9 mouse cellular contexts compared by ENCODE assay signal in genomic region chr16:94624871-94625270, GRCm38 (mm10). TPM values are rescaled to one million over a fixed set of nuclear protein-coding genes. Genes with fewer than 3 reads are reported as not detected.
DNase-seq lines count a peak whose midpoint lies in the region; ATAC-seq and TF ChIP-seq lines count a peak whose summit lies in the region.
"Had no signal": no experiment of that assay in that cellular context is flagged by ENCODE, and none has a peak within 500 bp of the region (broad histone marks: within the 10 kb centered on the region; RNA-seq: fewer than 3 reads in every experiment).

No protein-coding gene starts in this region.

- peaks cover 16% of the 10 kb centered on the region for H3K4me1 ChIP-seq in cerebellum, adult 2 months (ENCODE audit: control insufficient read depth, insufficient read depth, low read length)
- H3K4me1 ChIP-seq in limb, embryonic 13.5 days, result peaks cover 39% of the 10 kb centered on the region

- no peak overlapping the region for H3K4me2 ChIP-seq in limb, embryonic 13.5 days (replicated peaks)
- H3K4me2 ChIP-seq: embryonic facial prominence, embryonic 13.5 days had no signal

- no peak overlapping the region for H3K9ac ChIP-seq in limb, embryonic 13.5 days
- H3K9ac ChIP-seq: embryonic facial prominence, embryonic 13.5 days had no signal

- H3K27ac ChIP-seq in cerebellum, adult 2 months (ENCODE audit: insufficient read depth, low read length), result no peak overlapping the region
- H3K27ac ChIP-seq in limb, embryonic 13.5 days, result peak overlapping the region; percentile 22; the same call in 1 of the 2 replicates
- H3K27ac ChIP-seq: embryonic facial prominence, embryonic 13.5 days had no signal

- peaks cover 9% of the 10 kb centered on the region; the same call in 1 of the 2 replicates for H3K36me3 ChIP-seq in limb, embryonic 13.5 days

- no peak for TF ChIP-seq CTCF in cerebellum, adult 2 months (IDR thresholded peaks at IDR 0.05; ENCODE audit: borderline replicate concordance, insufficient read depth, low read depth, low read length)

- TF ChIP-seq POLR2A in cerebellum, adult 2 months (IDR thresholded peaks at IDR 0.05; ENCODE audit: borderline replicate concordance, insufficient read depth, low read length), result no peak

- whole genome bisulfite sequencing in cerebellum, adult 2 months, result 1% methylated on average over 4 of the region's 4 CpGs
- 78% methylated on average over 4 of the region's 4 CpGs for WGBS in limb, embryonic 13.5 days

- no peaks in the 10 kb centered on the region for H3K9me3 ChIP-seq in limb, embryonic 13.5 days
- H3K9me3 ChIP-seq: embryonic facial prominence, embryonic 13.5 days had no signal

- intact Hi-C loops in left cerebral cortex, postnatal 4 days (cut with DNase I), result no loop called here

- DNase-seq in adrenal gland, adult (ENCODE audit: inconsistent age in 2 of 2, low spot score in 1 of 2), result peak; percentile 81 to 87
- no peak for DNase-seq in adrenal gland, adult 18-20 months (ENCODE audit: low spot score in 2 of 2)
- peak; percentile 58 for DNase-seq in left cerebral cortex, postnatal 4 days
- no peak for DNase-seq in left cerebral cortex, adult 11 months (ENCODE audit: low spot score)
- peak; percentile 64 to 86 for DNase-seq in cerebellum, adult 2 months
- DNase-seq in frontal cortex, postnatal 25 days (ENCODE audit: low spot score in 2 of 2), result no peak
- no peak for DNase-seq in kidney, adult 8-10 months

- H3K27me3 ChIP-seq in cerebellum, adult 2 months (ENCODE audit: control insufficient read depth, insufficient read depth, low read length), result no peaks in the 10 kb centered on the region
- no peaks in the 10 kb centered on the region for H3K27me3 ChIP-seq in limb, embryonic 13.5 days
- H3K27me3 ChIP-seq: embryonic facial prominence, embryonic 13.5 days had no signal

- no peak overlapping the region for H3K4me3 ChIP-seq in cerebellum, adult 2 months (replicated peaks; ENCODE audit: insufficient read depth, low read depth, low read length)
- no peak overlapping the region for H3K4me3 ChIP-seq in limb, embryonic 13.5 days
- H3K4me3 ChIP-seq: embryonic facial prominence, embryonic 13.5 days had no signal

- no peak for ATAC-seq in limb, embryonic 13.5 days (ENCODE audit: low FRiP score, low read depth)

RNA-seq across cellular contexts. Expression of gene Dyrk1a, which starts 55.1 kb away (rescaled TPM):
- 10 to 100 TPM; 61.3 to 71.5 TPM for total RNA-seq in adrenal gland, adult 18-20 months (2021)
- 100 to 1,000 TPM; 121 to 124 TPM for total RNA-seq in left cerebral cortex, postnatal 4 days (2021)
- polyA plus RNA-seq in cerebellum, adult 2 months (2012; rRNA removed), result 41.7 and 42.8 TPM in 2 replicates
- 10.3 and 11.5 TPM in 2 replicates for polyA plus RNA-seq in limb, embryonic 13.5 days (2015; fragmentation: Nextera tagmentation; extraction: Ambion mirVana)

Comparison
In these comparisons a context has a peak if more than half of its experiments do, and no peak if none do; other contexts are left out.
1. DNase-seq: peak in adrenal gland, adult (2 of 2), left cerebral cortex, postnatal 4 days (single experiment) and cerebellum, adult 2 months (2 of 2); none in adrenal gland, adult 18-20 months (0 of 2), left cerebral cortex, adult 11 months (single experiment), frontal cortex, postnatal 25 days (0 of 2) and kidney, adult 8-10 months (0 of 2).